Mouse (Mus musculus) right cerebral cortex, postnatal 25 days (tissue): Measurements from ENCODE around the gene Mgrn1.
A peak's percentile ranks its signal among the peaks of the same experiment; 100 is the strongest.

ENCODE experiments used
- DNase-seq: peaks from one replicate; pipeline ENCODE4 v3.0.0; 2022

Mgrn1 gene

DNA sequence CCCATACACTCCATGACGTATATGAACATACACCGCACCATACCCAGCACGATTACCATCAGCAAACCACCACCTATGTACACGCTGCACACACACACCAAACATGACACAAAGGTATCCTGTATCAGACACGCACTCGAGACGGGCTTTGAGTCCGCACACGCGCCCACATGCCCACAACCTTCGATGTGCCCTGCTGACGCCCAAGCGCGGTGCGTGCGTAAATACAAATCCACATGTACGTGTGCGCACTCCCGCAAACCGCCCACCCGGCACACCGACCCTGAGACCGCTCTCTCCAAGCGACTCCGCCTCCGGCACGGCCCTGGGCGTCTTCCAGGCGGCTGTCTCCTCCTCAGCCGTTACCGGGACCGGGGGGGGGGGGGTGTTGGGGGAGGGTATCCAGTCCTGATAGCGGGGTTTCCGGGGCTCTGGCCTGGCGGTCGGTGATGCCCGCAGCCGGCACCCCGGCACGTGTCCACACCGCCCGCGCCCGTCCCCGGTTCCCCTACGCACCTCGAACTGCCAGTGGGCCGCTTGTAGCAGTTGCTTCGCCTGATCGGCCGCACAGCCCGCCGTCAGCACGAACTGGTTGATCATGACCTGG lies 6.8 kb upstream of the Mgrn1 start:
- peak; percentile 49 for DNase-seq

DNA sequence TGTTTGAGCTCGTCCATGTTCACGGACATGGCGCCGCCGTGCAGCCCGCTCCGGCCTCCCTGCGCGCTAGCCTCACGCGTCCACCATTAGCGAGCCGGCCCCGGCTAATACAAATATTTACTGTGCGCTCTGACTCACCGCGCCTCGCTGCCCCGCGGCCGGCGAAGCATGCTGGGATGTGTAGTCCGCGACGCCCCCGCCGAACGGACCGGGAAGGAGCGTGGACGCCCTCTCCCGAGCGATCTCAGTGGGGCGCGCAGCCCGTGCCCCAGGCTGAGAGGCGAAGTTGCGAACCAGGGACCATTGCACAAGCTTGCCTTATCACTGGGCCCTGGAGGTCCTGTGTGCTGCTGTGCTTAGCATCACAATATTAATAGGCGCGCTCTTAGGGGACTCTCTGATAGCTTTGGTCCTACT lies 6.3 kb upstream of the Mgrn1 start:
- DNase-seq: peak; percentile 90

DNA sequence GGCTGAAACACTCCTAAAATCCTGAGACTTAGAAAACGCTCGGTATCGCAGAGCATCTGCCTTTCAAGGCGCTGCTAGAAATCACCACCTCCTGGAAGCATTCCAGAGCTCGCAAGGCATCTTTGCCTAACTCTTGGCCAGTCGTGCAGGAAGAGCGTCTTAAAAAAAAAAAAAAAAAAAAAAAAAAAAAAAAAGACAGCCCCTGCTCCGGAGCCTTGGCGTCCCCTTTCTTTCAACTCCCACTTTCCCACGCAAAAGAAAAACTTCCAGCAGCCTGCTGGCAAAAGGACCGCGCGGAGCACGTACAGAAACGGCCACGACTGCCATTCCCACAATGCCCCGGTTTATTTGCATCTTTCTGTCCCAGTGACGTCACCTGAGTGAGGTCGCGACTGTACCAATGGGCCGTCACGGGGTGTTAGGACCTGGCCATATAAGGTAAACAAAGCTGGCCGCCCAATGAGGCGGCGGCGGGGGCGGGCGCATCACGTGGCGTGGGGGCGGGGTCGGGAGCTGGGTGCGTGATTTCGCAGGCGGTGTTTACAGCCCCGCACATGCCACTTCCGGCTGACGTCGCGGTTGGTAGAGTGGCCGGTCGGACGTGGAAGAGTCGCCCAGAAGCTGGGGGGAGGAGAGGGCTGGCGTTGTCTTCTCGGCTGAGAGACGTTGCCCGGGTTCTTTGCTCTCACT lies 5.8 kb upstream of the Mgrn1 start, which contains the start of gene Ubald1:
Gene Ubald1, minus strand, starts transcription at position 180 of the 690 bp plus-strand sequence.
- peak; percentile 97 for DNase-seq

DNA sequence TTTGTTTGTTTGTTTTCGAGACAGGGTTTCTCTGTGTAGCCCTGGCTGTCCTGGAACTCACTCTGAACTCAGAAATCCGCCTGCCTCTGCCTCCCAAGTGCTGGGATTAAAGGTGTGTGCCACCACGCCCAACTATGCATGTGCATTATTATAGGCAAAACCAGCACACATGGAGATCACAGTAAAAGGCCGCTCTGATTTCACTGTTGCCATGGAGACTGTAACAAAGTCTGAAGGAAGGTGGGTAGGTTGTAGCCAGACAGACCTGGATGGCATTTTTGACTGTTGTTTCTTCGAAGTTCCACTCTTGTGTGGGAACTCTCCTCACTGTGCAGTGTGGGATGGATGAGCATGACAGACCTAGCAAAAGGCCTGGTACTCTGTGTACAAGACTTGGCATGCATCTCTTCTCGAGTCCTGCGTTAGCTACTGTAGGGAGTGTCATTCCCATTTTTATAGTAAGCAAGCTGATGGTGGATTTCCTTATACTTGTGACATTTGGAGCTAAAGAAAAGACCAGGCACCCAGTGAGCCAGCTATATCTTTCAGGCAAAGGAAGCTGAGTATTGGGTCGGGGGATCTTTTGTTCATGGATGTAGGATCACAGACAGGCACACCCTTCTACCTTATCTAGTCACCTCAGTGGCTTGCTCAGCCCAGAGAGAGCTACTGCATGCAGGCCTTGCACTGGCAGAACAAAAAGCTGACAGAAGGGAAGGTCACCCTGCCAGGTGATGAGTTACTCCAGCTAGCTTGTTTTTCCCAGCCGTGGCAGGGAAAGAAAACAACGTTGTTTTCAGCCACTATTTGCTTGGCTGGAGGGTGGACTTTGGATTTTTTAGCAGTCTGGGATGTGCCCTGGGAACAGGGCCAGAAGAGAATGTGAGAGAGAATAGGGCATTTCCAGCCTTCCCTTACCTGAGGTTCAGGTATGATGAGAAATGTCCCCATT lies 4.4 kb upstream of the Mgrn1 start:
- no peak for DNase-seq

DNA sequence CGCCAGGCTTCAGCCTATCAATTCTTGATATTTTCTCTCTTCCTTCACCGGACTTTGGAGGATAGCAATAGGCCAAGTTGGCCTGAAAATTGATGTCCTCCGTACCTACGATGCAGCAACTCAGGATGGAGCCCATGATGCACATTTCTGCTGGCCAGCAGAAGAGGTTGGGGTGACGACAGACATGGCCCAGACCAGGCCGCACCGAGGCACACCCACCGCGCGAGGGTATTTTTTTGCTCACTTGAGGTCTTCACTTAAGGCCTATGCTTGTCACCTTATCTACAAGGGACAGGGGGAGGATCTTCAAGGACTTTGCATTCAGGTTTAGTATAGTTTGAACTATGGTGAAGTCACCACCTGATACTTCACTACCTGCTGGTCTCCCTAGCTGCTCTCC lies 1.1 kb upstream of the Mgrn1 start:
- DNase-seq: no peak

DNA sequence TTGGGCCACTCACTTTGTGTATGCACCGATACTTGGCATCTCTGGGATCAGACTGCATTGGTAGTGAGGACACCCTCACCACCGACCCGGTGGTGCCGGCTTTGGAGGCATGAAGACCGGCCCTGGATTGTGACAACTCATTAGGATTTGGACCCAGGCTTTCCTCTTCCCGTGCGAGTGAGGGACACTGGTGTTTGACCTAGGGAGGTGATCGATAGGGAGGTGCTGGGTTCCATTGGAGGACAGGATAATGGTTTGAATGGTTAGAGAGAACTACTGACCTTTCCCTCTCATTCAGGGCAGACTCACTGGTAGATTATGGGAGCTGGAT lies 606 bp downstream of the Mgrn1 start:
- DNase-seq: no peak

DNA sequence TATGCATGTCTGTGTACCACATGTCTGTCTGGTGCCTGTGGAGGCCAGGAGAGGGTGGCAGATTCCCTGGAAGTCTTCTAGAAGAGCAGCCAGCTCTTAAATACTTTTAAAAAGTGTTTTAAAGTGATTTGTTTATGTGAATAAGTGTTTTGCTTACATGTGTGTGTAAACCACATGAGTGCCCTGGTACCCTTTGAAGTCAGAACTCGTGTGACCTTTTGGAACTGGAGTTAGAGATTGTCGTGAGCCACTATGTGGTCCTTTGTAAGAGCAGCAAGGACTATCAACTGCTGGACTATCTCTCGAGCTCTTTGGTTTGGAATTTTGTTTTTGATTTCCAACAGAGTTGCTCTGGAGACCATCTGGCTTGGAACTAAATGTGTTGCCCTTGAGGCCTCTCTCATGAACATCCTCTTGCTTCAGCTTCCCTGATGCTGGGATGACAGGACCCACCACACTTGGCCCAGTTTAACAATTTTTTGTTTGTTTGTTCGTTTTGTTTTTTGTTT lies 4.2 kb downstream of the Mgrn1 start:
- DNase-seq: no peak

DNA sequence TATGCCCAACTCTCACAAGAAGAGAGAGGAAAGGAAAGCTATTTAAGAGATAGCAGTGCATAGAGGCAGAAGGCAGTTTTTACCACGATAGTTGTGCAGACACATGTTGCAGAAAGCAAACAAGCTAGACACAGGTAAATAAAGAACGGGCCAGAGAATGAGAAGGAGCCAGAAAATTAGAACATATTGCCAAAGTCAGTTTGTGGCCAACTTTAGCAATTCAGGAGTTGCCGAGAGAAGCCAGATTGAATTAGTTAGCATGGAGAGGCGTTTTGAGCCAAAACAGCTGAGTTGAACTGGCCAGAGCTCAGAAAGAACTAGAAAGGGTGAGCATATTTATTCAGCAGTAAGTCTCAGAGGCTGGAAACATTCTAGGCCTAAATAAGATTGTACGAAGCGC lies 6.1 kb downstream of the Mgrn1 start:
- DNase-seq: no peak

DNA sequence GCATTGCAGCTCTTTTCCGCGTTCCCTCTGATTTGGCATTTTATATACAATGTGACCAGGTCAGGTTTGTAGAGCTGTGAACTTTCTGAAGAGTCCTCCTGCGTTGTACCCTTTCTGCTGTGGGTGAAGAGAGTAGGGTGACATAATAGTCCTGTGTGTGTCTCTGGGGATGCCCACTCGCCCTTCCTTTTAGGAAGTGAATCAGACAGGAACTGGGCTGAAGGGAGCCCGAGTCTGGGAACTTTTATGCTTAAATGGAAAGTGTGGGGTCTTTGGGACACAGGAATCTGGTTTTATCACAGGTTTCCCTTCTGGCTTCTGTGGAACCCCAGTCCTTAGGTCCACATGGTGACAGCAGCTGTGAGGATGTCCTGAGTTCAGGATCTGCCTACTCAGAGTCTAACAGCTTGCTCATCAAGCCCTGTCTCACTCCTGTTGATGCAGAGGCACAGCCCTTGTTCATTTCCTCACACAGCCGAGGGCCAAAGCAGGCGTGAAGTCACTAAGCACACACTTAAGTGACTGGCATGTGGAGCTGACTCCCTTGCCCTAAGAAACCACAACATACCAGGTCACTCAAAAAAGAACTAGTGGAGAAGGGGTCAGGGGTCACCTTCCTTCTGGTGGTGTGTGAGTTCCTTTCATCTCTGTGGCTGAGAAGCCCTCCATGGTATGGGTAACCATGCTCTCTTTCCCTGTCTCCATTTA lies 8.3 kb downstream of the Mgrn1 start:
- DNase-seq: no peak

DNA sequence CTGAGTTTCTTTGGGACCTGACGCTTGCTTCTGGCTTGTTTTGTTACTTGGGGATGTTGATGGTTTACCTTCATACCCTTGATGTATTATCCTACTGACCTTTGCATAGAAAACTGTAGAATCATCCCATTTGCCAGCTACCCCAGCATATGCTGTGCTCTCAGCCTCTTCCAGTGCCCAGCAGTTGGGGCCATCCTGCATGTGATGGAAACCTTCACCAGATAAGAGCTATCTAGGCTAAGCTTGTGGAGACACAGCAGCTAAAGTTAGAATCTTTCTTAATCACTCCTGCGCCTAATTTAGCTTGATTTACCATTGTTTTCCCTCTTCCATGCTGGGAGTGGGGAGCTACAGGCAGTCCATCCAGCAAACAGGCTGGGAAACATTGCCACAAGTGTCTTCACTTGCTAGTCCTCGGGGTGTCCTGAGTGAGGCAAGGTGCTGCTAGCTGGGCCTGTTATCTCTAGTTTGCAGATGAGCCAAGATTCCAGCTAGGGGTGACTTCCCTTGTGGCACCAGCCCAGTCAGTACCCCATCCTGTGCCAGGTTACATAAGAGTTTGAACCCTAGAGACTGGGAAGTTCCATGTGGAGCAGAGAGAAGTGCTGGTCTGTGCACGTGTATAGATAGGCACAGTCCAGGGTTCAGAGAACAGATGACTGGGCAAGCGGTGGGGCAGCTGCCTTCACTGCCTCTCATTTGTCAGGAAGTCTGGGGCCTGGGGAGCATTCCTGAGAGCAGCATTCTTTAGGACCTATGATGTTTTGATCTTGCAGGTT lies 10.4 kb downstream of the Mgrn1 start:
- no peak for DNase-seq

DNA sequence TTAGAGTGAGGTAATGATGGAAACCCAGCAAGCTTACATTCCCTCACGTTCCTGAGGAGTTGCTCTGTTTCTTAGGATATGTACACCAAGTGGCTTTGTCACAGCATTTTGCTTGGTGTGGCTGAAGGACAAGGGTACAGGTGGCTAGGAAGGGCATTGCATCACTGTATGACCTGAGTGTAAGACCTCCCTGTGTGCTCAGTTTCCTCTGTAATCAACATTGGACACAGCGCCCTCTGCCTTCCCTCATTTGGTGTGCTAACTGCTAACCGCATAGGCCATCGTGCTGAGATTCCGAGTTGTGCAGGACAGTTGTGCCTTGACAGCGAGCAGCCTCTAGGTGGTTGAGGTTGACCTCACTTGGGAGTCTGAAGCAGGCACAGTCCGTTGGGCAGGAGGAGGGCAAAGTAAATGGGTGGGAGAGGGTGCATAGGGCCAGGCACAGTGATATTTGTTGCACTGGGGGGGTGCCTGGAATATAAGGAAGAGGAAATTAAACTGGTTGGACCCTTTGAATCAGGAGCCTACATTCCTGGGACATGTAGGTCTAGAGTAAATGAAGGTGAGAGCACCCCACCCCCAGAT lies 11.2 kb downstream of the Mgrn1 start:
- no peak for DNase-seq

DNA sequence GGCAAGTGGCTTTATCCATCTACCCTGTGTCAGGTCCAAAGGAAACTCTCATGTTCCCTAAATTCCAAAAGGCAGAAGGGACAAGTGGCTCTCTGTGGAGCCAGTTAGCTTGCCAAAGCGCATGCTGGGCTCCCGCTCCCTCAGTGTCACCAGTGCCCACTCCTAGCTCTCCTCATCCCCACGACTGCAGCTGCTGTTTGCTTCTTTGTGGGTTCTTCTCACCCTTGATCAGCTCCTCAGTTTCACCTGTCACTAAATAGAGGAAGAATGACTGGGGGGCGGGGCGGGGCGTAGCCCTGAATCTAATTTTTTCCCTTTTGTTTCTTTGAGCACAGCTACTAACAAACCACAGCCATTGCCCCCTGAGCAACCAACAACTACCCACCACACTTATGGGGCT lies 12.8 kb downstream of the Mgrn1 start:
- no peak for DNase-seq

DNA sequence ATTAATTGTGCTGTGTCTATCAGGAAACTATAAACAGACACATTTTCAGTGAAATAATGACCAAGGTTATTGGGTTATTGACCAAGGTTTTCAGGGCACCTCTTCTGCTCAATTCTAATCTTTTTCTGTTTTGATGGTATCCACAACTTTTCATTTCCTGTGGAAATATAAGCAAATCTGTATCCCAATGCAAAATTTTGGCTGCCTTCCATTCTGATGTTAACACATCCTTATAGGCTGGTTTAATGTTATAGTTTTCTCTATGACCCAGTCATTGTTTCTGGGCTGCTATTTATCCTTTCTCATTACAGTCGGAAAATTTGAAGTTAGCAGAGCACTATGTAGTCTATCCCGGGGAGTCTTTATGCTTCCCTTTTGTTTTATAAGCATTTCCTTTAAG lies 13.7 kb downstream of the Mgrn1 start:
- no peak for DNase-seq

DNA sequence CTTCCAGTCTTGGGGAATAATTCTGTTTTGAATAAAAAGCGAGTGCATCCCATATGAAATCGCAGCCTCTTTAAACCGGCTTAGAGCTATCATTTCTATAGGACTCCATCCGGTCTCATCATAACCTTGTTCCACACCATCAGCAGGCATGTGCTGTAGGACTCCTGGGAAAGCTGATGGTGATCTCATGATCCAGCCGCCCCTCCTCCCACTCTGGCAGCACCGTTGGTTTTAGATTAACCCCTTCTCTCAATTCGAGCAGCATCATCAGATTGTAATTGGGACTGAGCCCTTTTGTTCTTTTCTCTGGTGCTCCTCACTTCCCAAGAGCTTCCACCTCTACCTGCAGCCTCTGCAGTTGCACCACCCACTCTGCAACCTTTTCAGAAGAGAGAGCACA lies 15.1 kb downstream of the Mgrn1 start:
- DNase-seq: no peak

DNA sequence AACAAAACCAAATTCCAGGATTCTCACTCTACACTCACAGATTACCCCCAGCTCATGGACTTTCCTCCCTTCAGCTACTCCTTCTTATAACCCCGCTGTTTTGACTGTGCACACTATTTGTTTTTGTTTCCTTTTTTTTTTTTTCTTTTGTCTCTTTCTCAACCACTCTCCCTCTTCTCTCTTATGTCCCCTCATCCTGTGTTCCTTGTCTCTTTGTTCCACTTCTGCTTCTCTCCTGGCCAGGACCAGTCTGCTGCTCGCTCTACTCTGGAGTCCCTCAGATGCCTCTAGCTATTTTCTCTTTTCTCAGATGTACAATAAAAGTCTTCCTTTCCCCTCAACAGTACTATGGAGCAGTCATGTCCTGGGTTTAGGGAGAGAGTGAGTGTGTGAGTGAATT lies 16.3 kb downstream of the Mgrn1 start:
- DNase-seq: no peak

DNA sequence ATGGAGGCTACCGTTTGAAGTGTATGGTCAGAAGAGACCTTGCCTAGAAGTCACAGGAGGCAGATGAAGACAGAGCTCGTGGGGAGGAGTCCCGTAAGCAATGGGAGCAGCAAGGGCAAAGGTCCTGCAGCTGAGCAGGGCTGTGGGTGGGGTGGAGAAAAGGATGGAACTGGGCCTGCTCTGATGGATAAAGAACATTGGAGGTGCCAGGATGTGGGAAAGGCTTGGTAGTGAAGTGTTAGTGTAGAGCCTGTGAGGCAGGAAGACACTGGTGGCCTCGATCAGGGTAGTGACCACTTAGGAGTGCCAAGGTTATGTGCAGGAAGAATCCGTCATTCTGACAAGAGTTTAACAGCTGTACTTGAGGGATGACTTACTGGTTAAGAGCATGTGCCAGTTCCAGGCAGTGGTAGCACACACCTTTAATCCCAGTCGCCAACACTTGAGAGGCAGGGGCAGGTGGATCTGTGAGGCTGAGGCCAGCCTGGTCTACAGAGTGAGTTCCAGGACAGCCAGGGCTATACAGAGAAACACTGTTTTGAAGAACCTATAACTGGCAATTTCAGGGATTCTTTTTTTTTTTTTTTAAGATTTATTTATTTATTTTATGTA lies 17.5 kb downstream of the Mgrn1 start:
- DNase-seq: no peak

DNA sequence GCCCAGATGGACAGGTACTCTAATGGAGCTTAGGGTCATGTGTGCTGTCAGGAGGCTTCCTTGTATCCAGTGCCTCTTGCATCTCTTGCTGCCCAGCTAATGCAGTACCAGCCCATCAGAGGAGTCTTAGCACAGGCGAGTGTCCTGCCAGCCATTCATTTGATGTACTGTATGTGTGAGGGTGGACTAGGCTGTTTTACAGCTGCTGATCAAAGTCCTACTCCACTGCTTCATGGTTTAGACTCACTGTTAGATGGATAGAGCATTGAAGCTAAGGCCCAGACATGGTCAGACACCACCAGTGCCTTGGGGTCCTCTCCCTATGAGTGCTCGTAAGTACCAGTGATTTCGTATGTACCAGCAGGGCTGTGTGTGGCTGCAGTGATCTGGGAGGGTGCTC lies 18.8 kb downstream of the Mgrn1 start:
- DNase-seq: no peak

DNA sequence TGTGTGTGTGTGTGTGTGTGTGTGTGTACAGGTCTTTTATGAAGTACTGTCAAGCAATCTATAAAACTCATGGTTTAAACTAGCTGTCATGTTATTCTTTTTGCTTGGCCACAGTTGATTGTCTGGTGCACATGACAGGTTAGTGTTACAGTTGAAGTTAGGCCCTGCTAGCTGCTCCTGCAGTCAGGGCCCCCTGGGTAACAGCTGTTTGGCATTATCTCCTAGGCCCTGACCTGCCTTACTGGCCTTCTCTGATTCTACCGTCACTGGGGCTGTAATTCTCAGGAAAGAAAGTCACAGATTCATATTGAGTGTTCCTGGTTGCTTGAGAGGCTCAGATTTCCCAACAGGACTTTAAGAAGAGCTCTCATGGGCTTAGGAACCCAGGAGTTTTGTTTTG lies 19.5 kb downstream of the Mgrn1 start:
- DNase-seq: no peak

DNA sequence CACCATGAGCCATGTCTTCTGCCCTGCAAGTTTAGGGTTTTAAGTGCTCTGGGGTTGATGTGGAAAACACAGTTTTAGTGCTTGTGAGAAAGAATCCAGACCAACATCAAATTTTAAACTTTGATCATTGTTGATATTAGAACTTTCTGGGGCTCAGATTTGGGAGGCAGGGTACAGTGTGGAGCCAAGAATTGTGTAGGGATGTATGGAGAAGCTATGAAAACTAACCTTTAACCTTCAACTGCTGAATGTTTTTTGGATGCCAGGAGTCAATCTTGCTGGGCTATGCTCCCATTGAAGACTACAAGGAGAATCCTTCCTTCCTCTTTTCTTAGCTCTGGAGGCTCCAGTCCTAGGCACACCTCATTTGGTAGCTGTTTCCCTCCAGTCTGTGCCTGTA lies 20.5 kb downstream of the Mgrn1 start:
- DNase-seq: no peak

DNA sequence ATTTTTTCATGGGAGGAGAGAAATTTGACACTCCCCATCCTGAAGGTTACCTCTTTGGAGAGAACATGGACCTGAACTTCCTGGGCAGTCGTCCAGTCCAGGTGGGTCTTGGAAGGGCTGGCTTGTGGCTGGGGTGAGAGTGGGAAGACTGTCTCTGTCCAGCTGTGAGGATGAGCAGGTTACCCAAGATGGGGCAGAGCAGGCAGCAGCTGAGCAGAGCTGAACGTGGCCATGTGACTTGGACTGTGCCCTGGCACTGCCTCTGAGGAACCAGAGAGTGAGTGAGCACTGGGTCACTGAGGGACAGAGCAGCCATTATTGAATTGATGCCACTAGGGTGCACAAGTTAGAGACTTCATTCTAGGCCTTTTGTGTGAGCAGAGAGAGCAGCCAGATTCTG lies 21.3 kb downstream of the Mgrn1 start:
- DNase-seq: no peak

DNA sequence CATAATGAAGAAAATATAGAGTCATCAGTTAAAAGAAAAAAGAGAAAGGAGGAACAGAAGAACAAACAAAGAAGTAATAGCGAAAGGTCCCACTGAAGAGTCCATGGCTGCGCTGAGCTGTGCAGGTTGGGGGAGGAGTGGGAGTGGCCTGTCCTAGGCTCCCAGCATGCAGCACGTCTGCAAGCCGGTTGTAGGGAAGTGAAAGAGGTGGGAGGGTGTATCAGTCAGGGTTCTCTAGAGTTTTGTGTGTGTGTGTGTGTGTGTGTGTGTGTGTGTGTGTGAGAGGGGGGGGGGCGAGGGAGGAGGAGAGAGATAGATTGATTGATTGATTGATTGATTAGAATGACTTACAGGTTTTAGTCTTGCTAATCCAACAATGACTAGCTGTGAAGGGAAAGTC lies 21.9 kb downstream of the Mgrn1 start:
- no peak for DNase-seq
